Mouse (Mus musculus) kidney, postnatal 36 days (tissue): ENCODE measurements at regions not wholly inside any gene's neighbourhood (a gene's known extent, or its start where the extent isn't known, plus 50 kb on each side); places are given as distances from the start of the nearest gene placed in this dataset.
A peak's percentile ranks its signal among the peaks of the same experiment; 100 is the strongest.
"Not testable (repeated sequence)": the region's sequence is repeated elsewhere in the genome, so short reads cannot be mapped to it uniquely, and the experiment has no call there.

ENCODE experiments used
- DNase-seq, 2 experiments: peaks; one replicate each; pipeline ENCODE4 v3.0.0; 2021 to 2022; ENCODE audit warnings: mixed read lengths in 2 of 2

DNA sequence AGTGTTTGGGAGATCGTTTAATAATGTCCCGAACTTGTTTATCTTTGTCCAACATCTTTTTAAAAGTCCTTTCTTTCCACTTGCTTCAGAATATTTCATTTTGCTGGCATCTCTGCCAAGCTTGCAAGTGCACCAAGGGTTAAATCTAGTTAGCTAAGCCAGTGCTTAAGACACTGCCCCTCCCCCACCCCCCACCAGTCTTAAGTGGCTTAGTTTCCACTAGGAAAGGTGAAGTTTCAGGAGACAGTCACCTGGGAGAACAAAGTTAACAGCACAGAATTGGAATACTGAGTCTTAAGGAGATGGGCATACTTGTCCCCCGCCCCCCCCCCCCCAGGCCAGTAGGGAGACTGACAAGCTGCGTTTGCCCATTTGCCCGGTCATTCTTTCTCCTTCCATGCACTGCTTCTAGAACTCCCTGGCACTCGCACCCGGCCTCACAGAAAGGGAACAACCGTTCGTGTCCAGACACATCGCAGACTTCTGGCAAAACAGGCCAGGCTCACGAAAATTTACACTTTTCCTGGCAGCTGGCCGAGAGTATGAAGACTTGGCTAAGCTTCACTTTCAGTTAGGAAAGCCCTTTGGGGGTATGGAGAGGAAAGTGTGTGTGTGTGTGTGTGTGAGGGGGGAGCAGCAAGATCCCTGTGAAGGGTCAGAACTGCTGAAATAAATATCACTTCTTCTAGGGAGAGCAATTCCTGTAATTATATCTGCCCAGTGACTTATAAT, 219.2 kb downstream of the Bcl11a start:
- DNase-seq: peak in 1 of 2 experiments; percentile 21

DNA sequence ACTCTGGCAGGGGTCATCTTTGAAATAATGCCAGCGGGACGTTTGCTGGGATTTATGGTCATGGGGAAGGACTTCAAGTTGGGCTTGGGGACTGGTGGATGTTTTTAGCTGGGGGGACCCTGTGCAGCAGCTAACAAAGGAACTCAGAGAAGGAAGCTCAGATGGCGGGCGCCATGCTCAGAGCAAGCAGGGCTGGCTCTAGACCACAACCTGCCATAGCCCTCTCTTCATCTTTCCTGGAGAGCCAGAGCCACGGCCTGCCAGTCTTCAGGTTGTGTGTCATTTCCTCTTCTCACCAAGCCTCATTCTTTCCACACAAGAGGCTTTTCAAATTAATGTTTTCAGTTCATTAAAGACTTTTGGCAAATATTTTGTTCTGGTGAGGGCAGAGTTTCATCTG, 219.9 kb downstream of the Bcl11a start:
- DNase-seq: no peak

DNA sequence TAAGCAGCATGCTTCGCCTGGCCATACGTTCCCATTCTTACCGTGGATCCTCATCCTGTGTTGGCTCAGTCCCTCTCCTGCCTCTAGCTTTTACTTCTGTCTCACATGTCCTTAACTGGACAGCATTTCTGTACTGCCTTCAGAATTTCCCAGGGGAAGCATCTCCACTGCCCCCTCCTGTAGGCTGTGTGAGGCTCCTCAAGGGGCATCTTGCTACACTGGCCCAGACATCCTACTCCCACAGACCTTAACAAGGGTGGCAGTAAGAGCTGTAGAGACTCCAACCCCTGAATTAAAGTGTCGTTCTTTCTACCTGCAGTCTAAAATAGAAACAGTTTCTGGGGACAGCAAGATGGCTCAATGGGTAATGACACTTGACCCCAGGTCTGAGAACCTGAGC, 222.5 kb downstream of the Bcl11a start:
- no peak for DNase-seq

DNA sequence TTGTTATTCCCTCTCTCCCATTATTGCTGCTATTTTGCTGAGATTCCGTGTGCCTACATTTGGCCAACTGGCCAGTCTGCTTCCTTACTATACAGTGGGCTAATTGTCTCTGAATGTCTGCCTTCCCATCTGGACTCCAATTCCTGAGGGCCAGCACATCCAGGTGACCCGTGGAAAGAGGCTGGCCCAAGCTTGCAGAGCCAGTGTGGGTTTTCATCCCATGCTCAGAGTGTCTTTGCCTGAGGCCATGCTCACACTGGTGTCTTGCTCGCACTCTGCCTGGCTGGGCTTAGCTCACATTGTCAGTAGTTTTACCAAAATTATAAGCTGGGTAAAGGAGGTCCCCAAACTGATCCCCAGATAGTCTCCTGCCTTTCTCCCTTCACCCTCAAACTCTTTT, 223.3 kb downstream of the Bcl11a start:
- DNase-seq: no peak

DNA sequence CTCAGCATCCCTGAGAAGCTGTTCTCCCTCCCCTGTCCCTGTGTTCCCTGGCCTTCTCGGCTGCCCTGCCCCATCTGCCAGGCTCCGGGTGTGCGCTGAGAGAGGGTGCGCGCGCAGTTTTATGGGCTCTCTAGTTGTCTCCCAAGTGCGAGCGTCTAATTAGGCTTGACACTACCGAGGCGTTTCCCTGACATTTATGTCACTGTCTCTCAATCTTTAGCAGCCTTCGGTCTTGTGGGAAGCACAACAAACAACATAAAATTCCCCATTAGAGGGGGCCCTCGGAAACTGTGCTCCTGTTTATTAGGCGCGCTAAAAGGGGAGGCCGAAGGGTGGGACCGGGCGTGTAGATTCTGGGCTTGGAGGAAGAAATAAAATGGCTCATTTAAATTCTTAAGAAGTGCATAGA, 227.3 kb downstream of the Bcl11a start:
- DNase-seq: peak in 1 of 2 experiments; percentile 19

DNA sequence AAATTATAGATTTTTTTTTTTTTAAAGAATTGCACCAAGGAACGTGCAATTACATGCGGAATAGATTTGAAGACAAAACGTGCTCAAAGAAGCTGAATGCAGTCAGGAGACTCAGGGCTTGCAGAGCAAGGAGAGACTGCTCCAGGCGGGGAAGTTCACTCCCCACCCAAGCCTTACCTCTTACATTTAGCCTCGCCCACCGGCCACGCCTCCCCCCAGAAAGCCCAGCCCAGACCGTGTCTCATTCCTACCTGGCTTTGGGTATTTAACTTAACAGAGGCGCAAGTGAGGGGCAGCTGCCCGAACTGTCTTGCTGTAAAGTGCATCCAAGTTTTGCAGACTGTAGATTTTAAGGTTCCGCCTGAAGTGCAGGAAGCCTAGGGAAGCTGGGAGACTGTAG, 227.8 kb downstream of the Bcl11a start:
- DNase-seq: peak in 1 of 2 experiments; percentile 25

DNA sequence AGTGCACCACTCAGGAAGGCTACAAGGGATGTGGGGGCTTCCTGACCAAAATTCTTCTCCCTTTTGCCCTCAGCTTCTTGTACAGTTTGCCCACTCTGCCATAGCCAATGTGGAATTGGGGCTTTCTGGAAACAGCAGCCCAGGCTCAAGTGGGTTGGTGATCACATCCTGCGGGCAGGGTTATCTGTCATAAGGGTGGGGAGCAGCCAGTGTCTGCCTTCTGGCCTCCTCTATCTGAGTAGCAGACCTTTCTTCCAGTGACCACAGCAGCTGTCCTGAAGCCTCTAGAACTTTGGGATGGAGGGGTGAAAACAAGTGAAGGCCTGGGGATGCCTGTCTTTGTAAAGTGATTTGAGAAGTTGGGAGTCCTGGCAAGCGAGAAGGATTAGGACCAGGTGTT, 228.2 kb downstream of the Bcl11a start:
- DNase-seq: no peak

DNA sequence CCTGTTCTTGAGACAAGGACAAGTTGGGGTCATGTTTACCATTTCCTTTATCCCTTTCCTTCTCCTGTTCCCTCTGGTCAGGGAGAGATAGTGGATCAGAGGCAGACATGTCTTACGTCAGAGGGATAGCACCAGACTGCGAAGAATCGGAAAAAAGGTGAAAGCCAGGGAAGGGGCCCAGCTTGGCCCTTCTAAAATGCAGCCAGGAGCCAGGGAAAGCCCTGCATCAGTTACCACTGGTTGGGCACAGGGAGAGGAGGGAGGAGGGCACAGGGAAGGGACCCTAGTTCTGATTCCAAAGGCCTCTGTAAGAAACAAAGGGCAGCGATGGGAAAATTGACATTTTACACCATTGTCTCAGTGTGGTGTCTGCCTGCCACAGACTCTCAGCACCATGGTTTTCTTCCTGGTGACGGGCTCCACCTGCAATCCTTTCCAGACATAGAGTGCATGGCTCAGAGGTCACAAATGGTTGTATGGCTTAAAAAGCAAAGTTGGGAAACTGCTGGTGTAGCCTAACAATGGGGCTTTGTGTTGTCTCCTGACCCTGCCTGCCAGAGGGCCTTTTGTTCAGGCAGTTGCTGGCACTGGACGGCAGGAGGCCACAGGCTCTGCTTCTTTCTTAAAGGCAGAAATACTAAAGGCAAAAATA, 229.9 kb downstream of the Bcl11a start:
- DNase-seq: no peak

DNA sequence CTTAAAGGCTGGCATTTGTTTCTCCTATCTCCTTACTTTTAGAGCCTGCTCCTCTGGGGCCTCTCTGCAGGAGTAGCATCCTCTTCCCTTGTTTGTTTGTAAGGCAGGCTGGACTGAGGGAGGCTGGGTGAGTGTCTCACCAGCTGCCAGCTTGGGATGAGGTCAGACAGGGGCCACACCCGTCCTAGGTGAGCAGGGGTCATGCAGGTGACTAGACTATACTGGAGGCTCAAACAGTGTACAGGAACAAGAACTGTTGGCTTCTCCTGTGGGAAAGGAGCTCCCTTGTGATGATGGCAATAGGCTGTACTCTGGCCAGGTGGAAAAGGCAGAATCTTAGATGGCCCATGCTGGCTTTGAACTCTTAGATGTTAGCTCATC, 230.4 kb downstream of the Bcl11a start:
- no peak for DNase-seq

DNA sequence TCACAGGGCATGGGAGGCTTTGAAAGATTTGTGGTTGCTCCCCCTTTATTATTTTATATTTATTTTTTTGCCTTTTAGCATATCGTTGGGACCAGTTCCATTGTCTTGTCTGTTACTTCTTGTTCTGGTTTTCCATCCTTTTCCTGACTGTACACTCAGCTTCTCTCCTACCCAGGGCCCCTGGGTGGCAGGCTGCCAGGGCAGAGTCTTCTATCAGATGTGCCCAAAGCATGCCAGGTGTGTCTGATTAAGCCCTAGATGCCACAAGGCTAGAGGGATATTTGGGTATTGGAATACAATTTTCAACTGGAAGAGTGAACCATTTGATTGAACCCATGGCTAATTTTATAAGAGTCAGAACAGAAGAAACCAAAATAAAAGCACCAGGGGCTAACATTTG, 236.2 kb downstream of the Bcl11a start:
- DNase-seq: no peak

DNA sequence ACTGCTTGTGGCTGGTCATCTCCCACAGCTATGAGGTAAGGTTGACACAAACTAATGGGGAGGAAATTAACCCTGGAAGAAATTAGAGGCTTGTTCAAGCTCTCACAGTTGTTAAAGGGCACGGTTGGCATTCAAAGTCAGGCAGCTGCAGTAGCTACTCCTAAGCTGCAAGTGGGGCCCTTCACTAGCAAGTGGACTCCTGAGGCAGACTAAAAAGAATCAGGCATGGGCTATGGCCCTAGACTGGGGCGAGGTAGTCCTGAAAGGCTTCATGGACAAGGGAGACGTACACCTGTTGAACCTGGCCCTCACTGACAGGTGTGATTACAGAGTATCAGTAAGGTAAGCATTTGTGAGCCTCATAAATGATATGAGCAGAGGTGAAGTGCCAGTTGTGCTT, 237.7 kb downstream of the Bcl11a start:
- DNase-seq: no peak

DNA sequence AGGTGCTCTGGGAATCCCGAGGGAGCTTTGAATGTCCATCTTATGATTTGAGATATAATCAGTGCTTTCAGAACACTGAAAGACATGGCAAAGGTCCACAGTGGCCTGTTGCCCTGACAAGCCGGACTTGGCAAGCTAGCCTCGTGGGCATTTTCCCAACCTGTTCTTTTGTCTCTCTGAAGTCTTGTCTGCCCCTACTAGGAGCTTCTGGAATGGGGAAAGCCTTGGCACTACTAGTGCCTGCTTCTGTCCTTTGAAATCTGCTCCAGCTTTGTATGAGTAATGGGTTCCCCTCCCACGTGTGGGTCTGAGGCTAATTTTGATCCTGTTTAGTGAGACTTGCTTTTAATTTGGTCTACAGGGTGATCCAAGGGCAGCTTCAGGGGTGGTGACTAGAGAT, 238.3 kb downstream of the Bcl11a start:
- no peak for DNase-seq

DNA sequence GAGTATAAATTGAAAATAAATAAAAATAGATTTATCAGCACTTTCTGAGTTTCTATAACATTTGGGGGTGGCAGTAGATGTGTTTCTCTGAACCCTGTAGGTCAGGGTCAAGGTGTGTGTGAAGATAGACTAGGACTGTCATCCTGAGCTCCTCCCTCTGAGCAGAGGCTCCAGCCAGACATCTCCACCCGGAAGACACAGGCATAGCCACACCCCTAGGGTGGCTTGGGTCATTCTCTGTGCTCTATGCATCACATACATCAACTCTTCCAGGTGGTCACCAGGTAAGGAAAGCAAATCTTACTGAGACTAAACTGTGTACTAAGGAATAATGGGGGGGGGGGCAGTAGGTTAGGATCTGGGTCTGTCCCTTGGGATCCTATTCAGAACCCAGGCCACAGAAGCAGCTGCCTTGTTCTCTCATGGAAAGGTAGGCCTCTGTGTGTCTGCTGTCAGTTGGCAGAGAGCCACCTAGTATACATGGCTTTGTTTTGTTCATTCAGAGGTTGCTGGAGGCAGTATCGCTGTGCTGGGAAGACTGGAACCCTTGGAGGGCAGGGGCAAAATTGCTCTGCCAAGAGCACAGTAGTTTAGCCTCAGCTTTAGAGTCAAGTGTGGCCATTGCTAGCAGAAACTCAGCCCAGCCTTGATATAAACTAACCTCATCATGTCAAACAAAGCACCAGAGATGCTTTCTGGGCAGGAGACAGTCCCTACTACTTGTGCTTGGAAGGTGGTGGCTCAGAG, 240.3 kb downstream of the Bcl11a start:
- DNase-seq: no peak

DNA sequence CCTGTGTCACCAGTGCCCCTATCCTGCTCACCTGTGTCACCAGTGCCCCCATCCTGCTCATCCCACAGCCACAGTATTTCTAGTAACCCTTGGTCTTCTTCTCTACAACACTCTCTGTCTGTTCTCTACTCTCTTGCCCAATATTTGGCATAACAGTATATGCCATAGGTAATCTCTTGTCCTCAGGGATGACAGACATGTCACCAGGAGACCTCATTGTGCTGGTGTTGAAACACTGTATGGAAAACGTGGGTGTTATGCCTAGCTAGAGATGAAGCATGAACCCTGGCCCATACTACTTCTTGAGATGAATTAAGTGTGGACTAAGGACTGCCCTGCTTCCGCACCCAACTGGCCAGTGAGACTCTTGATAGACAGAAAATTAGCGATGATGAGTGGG, 241.4 kb downstream of the Bcl11a start:
- DNase-seq: no peak

DNA sequence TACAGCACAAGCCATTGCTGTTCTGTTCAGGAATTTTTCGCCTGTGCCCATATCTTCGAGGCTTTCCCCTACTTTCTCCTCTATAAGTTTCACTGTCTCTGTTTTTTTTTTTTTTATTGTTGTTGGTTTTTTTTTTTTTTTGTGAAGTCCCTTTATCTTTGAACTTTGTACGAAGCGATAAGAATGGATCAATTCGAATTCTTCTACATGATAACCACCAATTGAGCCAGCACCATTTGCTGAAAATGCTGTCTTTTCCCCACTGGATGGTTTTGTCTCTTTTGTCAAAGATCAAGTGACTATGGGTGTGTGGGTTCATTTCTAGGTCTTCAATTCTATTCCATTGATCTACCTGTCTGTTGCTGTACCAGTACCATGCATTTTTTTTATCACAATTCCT, 244.6 kb downstream of the Bcl11a start:
- DNase-seq: not testable (repeated sequence)

DNA sequence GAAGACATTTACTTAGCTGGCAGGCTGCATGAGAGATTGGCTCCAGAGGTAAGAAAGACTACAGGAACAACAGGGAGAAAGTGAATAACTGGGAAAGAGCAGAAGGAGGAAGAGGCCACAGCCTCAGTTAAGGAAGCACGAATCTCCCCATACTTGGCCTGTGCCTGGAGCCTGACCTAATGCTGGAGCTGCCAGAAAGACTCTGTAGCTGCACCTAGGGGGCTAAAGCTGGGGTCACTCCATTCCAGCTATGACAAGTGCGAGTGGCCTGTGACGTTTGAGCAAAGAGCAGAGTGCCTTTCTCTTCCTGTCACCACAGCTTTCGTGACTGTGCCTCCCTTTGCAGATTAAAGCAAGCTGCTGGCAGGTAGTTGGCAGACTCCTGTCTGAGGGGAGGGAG, 250.6 kb downstream of the Bcl11a start:
- DNase-seq: no peak

DNA sequence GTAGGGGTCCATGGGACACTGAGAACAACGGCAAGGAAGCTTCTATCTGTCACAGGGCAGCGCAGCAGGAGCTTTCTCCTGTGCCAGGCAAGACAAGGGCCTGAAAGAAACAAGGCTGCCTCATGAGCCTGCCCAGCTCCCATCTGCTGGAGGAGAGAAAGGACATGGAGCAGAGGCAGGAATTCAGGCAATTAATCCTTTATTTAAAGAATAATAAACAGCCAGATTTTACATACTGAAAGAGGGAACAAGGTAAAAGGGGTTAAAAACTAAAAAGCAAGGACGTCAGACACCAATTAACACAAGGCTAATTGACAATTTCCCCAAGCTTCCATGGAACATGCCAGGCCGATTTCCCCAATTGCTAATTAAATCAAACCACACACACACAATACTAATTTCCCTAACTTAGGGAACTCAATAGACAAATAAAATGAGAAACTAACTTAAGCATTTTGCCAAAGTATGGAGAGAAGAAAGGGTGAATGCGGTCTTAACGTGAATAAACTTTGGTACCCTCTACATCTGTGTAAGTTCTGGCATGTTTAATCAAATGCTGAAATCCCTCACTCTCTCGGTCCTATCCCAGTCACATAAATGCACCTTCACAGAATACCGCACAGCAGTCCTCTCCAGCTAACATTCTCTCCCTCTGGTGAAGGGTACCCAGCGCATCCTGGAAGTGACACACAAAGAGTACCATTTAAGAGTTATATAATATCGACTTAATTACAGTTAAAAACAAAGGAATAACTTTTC, 252.7 kb downstream of the Bcl11a start:
- DNase-seq: no peak

DNA sequence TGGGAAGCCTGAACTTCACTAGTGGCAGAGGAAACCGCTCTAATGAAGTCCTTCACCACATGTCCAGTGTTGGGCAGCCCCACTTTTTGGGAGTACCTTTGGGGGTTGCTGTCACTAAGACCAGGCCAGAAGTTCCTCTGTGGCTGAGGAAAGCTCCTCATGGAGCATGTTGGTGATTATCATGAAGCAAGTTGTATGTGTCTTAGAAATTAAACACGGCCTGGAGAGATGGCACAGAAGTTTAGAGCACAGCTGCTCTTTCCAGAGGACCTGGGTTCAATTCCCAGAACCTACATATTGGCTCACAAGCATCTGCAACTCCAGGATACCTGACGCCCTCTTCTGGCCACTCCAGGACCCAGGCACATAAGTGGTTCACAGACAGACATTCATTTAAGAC, 254.4 kb downstream of the Bcl11a start:
- peak in 1 of 2 experiments; percentile 11 for DNase-seq

DNA sequence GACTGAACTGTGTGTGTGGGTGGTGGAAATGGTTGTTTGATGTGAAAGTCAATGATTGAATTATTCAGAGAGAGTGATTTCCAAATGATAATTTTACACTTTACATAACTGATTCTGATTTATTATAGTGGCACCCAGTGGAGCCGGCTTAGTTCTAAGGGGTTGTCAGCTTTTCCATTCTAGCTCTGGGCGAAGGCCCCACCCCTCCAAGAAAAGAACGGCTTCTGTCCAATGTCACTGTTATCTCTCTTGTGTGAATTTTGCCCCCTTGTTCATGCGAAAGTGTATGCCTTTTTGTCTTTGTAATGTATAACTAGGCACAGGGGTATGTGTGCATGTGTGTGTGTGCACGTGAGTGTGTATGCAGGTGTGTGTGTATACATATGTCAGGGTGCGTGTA, 255.3 kb downstream of the Bcl11a start:
- DNase-seq: no peak

DNA sequence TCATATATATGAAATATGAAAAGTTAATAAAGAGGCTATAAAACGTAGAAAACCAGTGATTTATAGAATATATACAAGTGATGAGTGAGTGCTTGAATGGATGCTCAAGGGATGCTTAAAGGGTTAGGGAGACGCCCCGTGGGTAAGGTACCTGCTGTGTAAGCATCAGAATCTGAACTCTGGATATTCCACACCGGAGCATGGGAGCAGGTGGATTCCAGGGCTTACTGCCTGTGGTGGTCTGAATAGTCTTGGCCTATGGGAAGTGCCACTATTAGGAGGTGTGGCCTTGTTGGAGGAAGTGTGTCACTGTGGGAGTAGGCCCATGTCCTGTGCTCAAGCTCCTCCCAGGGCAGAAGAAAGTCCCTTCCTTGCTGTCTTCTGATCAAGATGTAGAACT, 257.4 kb downstream of the Bcl11a start:
- no peak for DNase-seq

DNA sequence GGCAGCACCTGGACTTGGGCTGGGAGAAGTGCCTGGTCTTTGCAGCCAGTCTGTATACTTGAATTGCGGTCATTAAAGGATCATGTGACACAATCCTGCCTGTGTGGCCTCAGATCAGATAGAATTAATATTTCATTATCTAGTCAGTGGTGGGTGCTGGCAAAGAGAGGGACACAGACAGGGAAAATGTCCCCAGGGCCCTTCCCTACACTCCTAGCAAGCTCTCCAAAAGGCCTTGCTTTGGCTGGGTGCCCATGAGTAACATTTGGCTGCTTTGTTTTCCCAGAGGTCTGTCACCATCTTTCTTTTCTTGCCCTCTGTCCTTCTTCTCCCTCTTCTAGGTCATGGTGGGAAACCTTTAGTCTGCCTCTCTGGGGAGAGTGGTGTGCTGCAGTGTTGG, 260.3 kb downstream of the Bcl11a start:
- no peak for DNase-seq

DNA sequence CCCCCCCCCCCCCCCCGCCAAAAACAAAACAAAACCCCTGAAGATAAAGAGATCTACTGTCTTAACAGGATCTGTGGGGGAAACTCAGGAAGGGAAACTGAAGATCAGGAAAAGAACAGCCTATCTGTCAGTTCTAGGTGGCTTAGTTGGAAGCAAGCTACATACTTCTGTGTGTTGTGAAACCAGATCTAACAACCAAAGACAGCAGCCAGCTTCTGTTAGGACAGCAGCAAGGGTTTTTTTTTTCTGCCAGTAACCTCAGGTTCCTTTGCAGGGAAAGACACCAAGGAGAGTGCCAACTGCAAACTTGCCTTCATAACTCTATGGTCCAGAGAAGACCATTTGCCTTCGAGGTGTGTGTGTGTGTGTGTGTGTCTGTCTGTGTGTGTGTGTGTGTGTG, 261.2 kb downstream of the Bcl11a start:
- no peak for DNase-seq

DNA sequence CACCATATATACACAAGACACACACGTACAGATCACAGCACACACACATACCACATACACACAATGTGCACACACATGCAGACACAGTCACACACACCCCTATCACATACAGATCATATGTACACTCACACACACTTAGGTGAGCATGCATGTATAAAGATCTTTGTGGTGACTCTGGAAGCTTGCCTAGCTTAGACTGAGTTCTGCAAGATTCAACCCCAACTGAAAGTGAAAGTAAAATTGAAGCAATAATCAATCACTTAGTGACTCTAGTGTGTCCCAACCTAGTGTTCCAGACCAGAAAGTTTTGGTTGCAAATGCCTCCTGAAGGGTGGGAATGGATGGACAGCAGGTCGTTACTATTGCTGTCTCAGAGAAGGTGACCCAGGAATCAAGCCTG, 262.8 kb downstream of the Bcl11a start:
- no peak for DNase-seq
